Mouse (Mus musculus): ENCODE results near the gene Lrrc30.
A peak's percentile ranks its signal among the peaks of the same experiment; 100 is the strongest.

The Lrrc30 gene

DNA sequence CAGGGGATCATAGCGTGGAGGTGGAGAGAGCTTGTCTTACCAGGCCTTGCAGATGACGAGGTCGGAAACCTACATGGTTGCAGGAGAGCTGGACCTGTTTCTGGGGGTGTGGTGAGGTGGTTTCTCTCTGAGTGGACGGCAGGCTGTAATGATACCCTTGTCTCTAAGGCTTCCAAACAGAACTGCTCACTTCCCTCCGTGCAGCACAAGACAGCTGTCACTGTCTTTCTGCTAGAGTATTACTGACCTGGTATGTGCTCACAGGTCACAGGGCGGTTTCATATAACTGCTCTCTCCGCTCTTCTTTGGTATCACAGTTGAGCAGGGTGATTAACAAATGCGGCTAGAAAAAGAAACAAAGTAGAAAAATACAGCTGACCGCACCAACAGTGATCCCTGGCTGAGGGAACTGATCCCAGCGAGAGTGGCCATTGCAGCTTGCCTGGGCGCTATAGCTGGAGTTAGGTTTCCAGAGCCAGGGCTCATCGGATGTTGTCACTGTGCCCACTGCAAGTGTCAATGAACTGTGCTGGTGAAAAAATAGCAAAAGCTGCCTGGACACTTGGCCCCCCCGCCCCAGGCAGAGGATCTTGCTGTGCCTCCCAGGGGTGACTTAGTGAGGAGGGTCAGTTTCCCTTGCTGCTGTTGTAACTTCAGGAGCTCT, at the start of gene Lrrc30:
Gene Lrrc30, minus strand, starts transcription at position 48 of the 664 bp plus-strand sequence.
- DNase-seq (ENCODE audit: low spot score): no peak

DNA sequence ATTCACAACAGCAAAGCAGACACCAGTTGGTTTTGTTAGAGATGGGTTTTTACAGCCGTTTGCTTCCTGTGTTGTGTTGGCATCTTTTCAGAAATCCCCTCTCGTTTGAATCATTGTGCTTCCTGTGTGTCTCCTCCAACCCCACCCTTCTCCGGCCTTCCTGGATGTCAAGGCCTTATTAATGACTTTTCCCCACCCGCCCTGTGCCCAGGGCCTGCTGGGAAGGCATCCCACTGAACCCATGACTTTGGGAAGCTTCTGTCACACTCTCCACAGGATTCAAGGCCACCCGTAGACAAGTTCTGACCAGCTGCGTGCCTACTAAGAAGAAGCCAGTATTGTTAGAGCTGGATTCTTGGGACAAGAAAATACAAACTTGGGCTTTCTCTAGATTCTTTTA, 48.6 kb upstream of the Lrrc30 start:
- DNase-seq (ENCODE audit: low spot score): no peak

DNA sequence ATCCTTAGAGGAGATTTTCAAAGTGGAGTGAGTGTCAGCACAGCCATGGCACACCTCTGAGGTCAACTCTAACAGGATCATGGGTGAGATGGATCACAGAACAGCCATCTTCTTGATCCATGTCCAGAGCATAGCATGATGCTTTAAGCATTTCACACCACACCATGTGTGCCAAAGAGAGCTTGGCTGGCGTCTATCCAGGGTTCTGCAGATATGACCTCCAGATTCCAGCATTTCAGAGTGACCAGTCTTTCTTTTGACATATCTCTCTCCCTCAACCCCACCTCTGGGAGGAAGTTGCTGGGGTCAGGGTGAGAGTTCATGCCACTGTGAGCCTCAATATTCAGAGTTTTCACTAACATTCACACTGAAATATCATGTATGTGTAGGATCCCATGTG, 46.1 kb upstream of the Lrrc30 start:
- no peak for DNase-seq (ENCODE audit: low spot score)

DNA sequence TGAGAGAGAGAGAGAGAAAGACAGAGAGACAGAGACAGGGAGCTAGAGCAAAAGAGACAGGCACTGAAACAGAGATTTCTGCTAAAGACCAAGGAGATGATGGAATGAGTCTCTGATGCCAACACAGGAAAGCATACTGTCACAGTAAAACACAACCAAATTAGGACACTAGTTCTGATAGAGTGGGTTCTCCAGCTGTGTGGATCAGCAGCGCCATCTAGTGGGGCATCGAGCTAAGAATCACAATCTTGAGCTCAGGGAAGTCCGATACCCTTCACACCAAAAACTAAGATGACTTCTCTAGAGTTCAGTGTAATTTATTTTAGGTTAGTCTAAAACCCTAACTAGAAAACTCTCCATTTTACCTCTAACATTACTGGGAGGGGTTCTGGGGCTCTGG, 35.5 kb upstream of the Lrrc30 start:
- peak; percentile 13 for DNase-seq (ENCODE audit: low spot score)

DNA sequence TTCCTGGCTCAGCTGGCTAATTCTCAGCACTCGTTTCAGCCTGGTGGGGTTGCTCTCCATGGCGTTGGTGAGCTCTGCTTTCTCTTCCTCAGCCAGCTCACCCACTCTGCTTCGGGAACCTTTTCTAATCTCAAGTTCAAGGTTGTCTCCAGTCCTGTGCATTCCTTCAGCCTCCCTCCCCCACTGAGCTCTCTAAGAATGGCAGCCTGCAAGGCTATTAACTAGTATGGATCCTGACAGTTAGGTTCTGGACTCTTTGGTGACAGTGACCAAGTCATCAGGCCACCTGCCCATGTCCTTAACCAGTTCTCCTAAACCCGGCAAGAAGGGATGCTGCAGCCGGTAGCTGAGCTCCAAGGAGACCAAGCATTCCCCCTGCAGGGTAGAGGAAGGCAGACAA, 34.5 kb upstream of the Lrrc30 start:
- no peak for DNase-seq (ENCODE audit: low spot score)

DNA sequence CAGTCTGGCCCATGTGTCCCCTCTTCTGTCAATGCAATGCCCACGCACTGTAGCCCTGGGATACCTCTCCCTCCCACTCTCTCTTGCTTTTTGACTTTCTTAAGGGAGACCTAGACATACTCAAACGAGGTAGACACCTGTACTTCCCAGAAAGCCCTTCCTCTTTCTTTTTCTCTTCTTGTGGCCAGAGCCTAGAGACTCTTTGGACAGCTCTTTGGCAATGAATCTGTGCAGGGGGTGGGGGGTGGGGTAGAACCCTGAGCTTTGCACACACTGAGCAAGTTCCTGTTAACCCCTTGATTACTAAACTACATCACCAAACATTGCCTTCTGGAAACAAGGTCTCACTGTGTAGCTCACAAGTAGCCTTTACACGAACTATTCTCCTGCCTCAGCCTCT, 31.8 kb upstream of the Lrrc30 start:
- no peak for DNase-seq (ENCODE audit: low spot score)

DNA sequence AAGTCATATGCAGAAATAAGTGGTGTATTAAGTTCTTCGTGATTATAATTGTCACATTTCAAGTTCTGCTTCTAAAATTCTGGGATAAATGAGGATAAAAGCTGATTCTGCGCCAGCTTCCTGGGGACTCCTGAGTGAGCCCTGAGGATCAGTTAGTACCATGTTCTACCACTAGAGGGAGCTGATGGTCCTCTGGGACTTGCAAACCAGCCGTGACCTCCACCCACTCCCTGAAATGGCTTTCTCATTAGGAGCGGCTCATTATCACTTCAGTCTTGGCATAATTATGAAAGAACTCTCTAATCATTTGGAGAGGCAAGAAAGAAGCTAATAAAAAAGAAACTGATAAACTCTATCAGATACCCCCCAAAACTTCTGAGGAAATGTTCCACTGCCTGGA, 19.0 kb upstream of the Lrrc30 start:
- peak; percentile 26 for DNase-seq (ENCODE audit: low spot score)

DNA sequence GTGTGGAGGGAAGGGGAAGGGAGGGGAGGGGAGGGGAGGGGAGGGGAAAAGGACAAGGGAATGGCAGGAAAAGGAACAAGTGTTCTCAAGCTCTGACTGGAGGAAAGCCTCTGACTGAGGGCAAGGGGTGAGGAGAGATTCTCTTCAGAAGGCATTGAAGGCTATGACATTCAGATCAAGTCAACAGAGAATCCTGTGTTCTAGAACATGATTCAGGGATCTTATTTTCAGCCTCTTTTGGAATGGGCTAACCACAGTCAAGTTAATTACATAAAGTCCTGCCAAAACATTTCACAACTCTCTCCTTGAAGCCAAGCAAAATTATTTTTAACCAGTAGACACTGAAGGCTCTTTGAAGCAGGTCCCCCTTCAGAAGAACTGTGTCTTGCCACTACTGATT, 9.1 kb upstream of the Lrrc30 start:
- no peak for DNase-seq (ENCODE audit: low spot score)

DNA sequence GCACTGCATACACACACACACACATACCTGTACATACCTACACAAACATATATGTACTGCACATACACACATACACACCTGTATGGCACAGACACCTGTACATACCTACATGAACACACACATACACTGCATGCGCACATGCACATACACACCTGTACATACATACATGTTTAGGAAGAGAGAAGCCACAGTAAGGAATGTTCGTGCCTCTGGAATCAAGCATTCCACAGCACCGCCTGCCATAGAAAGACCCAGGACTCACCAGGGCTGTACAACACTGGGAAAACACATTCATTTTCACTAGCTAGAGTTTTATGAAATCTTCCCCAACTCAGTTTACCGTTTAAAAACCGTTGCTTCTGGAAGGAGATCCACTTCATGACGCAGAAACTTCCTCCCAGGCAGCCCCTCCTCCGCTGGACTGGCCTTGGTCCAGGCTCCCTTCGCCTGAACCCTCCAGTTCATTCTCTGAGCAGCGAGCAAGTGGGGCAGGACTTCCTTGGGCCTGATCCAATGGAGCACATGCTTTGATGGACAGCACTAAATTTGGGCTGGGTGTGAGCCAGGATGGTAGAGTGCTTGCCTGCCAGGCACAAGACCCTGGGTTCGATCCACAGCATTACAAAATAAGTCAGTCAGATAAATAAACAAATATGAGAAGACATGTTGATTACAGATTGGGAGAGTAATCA, 5.7 kb upstream of the Lrrc30 start:
- DNase-seq (ENCODE audit: low spot score): no peak

DNA sequence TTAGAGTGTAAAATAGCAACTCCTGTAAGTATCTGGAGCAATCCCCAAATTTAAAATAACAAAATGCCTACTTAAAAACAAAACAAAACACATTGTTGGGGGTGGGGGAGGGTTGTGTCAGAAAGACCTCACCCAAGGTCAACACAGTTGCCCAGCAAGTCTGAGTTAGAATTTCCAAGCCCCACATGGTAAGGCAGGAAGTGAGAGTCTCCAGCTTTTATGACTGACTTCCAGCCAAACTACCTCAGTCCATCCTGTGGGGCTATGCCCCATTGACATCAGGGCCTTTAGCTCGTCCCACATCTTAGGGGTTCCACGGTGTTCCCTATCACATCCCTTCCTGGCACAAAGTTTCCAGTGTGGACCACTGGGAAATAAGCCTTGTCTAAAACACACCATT, 4.4 kb upstream of the Lrrc30 start:
- DNase-seq (ENCODE audit: low spot score): no peak

DNA sequence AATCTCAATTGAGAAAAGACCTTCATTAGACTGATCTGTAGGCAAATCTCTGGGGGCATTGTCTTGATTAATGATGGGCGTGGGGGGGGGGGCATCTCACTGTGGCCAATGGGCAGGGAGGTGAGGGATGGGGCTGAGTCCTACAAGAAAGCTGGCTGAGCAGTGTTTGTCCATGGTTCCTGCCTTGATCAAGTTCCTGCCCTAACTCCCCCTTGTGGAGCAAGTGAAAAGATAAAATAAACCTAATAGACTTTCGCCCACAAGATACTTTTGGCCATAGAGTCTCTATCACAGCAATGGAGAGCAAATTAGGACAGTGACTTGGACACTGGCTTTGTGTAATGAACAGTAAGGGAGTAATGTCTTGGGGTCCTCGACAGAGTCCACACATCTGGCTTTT, 3.8 kb upstream of the Lrrc30 start:
- no peak for DNase-seq (ENCODE audit: low spot score)

DNA sequence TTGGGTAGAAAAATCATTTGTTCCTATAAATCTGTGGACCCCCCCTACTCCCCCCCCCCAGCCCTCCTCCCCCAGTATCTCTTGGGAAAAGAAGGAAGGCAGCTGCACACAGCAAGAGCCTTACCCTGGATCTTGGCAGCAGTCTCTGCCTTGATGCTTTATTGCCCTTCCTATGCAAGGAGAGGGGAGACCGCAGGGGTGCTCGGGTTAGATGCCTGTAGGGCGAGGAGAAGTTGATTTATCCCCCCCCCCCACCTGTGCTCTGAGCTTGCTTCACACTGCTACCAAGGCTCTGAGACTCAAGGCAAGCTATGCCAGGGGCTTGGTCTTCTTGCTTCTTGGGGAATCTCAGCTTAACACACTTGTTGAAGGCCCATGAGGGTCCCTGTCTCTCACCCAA, 2.8 kb downstream of the Lrrc30 start:
- no peak for DNase-seq (ENCODE audit: low spot score)

DNA sequence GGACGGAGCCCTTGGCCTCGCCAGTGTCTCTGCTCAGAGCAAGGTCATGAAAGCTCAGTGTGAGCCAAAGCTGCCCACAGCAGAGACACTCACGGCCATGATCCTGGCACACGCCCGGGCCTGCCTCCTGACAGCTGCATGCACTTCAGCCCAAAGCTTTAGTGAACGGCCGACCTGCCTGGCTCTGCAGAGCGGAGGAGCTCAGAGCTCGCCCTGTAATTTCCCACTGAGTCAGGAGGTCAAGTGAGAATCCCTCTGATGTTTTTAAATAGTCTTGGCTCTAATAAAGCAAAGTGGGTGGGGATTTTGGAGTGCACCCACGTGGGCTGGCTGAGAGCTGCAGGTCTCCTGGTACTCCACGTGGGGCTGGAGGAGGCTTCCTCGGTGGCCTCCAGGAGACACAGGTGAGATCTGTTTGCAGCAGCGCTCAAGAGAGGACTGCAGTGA, 3.3 kb downstream of the Lrrc30 start:
- DNase-seq (ENCODE audit: low spot score): peak; percentile 14

DNA sequence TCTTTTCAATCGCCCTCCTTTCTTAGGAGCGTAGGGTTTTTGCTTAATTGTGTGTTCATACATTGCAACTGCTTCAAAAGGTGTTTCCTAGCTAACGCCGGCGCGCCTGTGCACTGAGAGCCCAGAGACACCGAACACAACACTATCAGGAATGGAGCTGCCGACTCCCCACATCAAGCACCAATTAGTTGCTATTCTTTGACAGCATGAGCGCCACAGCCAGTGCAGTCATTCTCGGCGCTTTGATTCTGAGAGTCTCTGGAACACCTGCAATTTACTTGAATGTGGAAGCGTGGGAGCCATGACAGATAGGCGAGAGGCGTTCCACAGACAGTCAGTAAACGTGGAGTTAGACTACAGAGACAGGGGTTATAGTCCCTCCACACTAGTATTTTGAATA, 4.0 kb downstream of the Lrrc30 start:
- DNase-seq (ENCODE audit: low spot score): peak; percentile 10

DNA sequence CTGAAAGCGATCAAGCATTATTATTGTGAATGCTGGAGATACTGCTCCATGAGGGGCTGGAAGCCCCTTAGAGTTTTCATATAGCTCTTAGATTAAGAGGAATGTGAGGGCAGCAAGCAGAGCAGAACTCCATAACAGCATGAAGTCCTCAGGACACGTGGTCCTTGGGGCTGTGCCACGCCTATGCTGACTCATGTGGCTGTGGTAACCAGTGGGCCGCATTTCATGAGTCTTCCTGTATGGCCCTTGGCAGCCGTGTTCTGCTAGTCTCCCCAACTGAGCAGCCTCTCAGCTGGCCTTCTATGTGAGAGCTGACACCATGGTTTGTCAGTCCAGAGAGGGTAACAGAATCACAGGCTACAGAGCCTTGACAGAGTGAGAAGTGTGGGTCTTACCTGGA, 7.1 kb downstream of the Lrrc30 start:
- DNase-seq (ENCODE audit: low spot score): no peak

DNA sequence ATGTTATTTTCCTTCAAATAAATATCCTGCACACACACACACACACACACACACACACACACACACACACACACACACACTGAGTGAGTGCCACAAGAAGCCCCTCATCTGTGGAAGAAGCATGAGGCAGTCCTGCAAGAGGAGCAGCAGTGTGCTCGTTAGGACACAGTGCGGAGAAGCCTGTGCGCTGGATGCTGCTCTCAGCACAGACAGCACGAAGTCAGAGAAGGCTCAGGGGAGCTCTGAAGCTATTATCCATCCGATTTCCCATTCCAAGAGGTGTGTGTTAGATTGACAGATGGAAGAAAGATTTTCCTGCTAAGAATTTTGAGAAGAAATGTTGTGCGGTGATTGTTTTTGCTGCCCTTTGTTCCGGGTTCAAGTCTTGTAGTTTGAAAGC, 13.5 kb downstream of the Lrrc30 start:
- no peak for DNase-seq (ENCODE audit: low spot score)

DNA sequence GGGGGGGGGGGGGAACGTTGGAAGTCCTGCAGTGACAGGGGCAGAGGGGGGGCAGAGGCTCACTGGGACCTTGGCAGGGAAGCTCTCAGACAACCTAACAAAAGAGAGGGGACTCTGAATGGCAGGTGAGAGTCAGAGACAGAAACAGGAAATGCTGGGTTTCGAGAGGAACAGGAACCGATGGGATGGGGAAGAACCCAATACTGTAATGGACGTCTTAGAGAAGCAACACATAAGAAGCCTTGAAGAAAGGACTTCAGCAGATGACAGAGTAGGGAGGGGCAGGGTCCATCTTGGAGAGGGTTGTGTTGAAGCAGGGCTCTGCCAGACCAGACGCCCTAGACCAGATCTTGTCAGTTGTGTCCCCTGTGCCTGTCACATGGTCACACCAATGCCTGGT, 18.1 kb downstream of the Lrrc30 start:
- no peak for DNase-seq (ENCODE audit: low spot score)

DNA sequence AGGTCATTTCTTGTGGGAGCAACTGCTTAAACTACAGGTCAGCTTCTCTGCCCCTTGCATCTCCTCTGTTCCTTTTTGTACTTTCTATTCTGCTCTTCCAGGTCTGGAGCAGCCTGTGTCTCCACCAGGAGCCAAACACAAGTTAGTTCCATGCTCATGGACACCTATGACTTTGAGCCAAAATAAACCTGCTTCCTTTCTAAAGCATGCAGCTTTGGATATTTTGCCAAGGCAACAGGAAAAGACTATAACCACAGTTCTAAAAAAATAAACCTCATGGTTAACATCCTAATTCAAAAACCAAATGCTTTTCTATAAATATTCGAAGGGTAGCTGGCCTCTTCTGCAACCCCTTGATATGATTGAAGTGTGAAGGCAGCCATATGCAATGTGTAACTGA, 19.9 kb downstream of the Lrrc30 start:
- DNase-seq (ENCODE audit: low spot score): no peak

DNA sequence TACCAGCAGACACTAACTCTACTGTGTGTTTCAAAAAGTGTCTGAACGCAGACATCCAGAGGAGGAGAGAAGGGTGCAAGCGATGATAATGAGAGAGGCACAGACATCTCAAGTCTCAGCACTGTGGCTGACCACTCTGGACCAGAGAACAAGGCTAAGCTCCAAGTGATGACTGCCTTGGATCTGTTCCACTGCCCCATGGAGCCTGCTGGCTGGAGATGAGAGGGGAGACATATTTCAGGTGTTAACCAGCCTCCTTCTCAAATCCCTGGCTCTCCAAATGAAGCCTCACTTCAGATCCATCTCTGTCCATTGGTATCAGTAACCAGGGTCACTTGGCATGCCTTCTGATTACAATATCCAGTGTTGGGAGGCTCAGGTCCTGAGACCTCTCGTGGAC, 20.4 kb downstream of the Lrrc30 start:
- DNase-seq (ENCODE audit: low spot score): no peak

DNA sequence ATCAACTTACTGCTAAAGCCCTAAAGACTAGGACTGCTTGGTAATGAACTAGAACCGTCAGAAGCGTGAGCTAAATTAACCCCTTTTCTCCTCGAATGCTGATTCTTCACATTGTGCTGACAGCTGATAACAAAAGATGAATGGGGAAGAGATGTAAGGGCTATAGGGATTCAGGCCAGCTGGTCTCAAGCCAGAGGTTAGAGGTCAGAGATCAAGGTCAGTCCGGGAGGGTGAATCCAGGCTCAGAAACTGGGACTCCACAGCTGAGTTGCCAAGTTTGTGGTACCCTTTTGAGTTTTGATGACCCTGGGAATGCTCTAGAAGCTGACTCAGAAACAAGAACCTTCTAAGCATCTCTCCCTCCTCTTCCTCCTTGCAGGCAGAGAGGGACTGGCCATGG, 28.1 kb downstream of the Lrrc30 start:
- DNase-seq (ENCODE audit: low spot score): no peak

DNA sequence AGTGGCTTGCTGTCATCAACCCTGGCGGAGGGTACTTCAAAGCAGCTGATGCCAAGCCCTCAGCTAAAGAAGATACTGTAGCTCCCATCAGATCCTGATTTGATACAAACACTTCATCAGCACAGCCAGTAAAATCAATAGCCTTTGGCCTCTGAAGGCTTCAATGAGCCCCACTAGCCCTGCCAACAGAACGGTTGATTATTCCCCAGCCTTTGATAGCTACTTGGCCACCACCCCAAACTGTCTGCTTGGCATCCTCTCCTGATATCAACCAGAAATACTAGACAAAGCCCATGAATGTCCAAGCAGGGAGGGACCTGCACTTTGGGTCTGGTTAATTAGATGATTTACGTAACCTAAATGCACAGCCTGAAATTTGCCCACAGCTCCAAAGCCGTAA, 30.0 kb downstream of the Lrrc30 start:
- no peak for DNase-seq (ENCODE audit: low spot score)

DNA sequence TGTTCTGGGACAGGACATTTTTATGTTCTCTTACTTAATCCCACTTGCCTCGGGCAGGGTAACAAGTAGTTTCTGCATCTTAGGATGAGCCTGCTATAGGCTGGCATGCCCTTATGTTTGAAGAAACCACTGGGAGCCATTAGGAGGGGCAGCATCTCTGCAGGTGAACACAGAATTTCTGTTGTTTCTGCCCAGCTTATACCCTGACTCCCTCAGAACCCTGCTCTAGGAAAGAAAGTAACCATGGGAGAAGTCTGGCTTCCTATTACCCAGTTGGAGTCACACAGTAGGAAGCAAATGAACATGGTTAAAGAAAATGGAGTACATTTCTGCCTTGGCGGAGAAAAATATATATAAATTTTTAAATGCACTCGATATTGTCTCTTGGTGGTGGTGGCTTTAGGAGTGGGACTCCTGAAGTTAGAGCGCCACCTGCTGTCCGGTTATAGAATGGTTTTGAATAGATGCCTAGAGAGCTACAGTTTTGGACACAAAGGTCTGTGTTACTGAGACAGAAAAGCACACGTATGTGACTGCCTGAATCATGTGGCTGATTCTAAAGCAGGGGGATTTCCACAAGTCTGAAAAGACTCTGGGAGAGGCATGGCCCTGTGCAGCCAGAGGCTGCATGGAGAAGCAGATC, 47.5 kb downstream of the Lrrc30 start:
- peak; percentile 59 for DNase-seq (ENCODE audit: low spot score)

DNA sequence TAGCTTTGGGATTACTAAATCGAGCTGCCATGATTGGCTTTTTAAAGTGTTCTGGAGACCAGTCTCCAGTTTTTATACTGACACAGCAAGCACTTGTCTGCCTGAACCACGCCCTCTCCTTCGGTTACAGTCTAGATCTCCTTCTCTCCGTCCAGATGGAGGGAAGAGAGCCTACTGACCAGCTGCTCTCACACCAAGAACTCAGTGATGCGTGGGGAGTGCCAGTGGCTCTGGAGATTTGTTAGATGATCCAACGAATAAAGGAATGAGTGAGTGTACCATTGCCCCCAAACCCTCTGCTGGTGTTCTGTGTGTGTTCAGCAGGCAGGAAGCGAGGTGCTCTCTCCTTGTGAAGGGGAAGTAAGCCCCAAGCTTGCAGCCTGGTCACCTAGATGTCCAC, 48.0 kb downstream of the Lrrc30 start:
- no peak for DNase-seq (ENCODE audit: low spot score)

DNA sequence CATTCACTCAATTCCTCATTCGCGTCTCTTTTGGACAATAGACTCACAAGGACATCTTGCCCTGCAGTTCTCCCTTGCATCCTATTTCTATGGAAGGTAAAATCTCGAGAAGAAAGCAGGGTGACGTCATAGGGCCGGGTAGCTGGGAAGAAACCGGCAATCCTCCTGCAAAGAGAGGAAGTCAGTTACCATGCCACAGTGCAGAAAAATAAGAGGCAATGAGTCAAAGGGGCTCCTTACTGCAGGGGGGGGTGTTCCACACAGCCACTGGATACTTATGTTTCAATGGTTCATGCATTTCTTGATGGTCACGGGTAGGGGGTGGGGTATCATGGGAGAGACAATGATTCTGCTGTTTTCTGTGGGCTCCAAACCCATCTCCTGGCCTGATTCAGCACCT, 49.1 kb downstream of the Lrrc30 start:
- DNase-seq (ENCODE audit: low spot score): no peak
